Mouse (Mus musculus) frontal cortex, adult (tissue): Measurements from ENCODE around the gene Fbxo21.

ENCODE experiments used
- ATAC-seq: cut with Nextera tagmentation; 2 replicates; pipeline ENCODE4 v1.9.2; 2017; ENCODE audit warnings: mild to moderate bottlenecking, moderate library complexity, mixed read lengths; ENCODE audit not compliant: low TSS enrichment

Gene Fbxo21

DNA sequence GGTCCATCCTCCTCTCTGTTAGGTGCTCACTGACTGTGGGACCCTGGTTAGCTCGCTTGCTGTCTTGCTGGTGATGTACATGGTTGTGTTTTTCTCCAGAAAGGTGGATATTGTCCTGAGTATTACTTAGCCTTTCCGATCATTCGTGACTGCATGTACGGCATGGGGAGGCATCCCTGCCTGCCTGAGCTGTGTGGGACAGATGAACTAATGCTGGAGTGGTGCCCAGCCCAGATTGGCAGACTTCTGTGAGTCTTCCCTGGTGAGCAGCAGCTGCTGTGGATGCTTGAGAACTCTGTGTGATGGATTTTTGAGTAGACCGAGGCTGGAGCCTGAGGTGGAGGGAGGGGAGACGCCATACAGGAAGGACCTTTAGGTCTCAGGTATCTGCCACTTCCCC lies 68.4 kb downstream of the Fbxo21 start:
- ATAC-seq = peak; percentile 80; the same call in 1 of the 2 replicates

DNA sequence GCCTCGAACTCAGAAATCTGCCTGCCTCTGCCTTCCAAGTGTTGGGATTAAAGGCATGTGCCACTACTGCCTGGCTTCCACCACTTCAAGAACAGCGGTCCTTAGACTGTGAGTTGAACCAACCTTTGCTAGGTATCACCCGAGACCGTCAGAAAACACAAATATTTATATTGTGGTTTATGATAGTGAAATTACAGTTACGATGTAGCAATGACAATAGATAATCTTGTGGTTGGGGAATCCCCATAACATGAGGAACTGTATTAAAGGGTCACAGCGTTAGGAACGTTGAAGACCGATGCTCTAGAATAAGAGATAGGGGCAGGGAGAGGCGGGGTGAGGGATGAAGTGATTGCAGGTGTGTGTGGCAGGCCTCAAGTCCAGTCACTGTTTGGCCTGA lies 68.9 kb downstream of the Fbxo21 start:
- no peak for ATAC-seq

DNA sequence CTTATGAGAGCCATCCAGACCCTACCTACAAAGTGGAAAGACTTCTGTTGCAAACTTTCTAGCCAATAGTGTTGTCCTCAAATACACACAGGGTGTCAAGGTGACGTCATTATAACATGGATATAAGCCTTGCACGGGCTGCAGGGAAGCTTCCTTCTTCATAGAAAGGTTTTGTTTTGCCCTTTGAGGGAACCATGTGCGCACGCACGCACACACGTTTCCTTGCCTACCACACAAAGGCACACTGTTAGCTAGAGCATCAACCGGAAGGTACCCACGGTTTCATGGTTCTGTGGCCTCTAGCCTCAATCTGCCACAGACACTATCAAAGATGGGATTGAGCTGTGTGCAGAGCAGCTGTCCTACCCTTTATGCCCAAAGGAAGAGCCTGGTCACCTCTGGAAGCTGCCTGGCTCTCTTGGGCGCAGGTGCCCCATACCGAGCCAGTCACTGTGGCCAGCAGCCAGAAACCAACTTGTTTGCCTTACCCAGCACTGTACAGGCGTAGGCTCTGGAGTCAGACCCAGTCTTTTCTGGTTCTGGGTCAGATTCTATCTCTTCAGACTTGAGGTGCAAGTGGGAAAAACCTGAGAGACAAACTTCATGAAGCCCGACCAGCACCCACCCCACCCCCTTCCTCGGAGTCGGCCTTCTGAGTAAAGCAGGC lies 70.7 kb downstream of the Fbxo21 start:
- no peak for ATAC-seq

DNA sequence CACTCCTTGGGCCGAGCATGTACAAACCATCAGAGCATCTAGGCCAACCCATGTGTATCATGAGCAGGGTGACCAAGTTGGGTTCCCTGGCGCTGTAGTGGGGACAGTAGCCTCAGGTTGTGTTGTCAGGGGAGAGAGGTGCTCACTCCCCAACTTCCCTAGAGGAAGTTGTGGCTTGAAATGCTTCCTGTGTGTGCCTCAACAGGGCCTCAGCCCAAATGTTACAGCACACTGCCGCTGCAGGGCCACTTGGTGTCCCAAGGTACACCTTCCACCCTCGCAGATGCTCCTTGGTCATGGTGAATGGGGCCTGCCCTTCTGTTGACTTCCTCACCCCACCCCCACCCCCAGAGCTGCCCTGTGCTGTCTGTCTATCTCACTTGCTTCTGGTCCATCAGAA lies 71.9 kb downstream of the Fbxo21 start:
- ATAC-seq = no peak

DNA sequence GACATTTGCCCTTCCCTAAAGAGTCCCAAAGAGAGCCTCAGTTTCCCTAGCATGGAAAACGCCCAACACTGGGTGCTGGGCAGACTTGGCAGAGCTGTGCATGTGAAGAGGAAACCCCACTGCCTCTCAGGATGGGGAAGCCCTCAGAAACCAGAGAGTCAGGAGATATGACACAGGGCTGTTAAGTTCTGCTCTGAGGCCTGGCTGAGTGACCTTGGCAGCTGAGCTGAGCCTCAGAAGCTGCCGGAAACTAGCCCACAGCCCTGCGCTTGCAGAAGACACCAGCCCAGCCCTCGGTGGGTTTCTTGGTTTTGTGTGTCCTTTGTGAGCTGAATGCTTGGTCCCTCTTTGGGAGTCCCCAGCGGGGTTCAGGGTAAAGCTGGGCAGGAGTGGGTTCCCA lies 72.4 kb downstream of the Fbxo21 start:
- no peak for ATAC-seq

DNA sequence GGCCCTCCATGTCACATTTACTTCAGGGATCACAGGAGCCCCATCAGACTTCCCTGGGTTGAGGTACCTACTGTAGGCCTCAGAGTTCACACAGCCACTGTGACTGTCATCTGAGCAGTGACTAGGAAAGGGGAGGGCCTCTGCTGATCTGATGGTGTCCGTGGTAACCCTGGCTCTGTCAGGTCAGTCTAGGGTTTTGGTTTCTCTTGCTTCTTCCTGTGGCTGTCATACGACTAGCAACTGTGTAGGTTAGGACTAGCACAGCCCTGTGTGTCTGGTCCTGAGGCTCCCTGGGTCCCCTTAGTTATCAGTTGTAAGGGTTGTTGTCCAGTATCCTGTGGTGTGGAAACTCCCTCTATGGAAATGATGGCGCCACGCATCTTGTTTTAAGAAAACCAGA lies 74.2 kb downstream of the Fbxo21 start:
- ATAC-seq = no peak

DNA sequence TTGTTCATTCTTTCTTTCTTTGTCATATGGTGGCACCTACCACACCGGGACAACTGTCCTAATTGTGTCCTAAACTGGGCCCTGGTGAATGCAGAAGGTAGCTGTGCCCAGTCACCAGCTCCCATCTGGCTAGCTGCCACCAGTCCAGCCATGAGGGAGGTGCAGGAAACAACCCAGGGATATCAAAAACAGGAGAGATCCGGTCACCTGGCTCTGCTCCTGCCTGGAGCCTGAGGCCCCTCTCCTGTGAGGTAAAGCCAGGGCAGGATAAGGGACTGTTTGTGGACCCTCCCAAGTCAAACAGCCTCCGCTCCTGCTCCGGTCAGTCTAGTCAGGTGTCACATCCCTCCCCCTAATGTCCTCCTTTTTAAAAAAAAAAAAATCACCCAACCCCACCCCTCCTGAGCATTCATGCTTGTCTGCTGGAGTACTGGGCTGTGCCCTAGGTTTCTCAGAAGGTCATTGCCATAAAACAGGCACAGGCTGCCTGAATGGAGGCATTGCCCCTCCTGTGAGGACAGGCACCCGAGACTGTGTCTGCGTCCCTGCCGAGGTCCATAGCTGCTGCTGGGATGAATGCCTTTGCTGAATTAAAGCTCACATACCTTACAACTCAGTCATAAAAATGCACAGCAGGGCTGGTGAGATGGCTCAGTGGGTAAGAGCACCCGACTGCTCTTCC lies 75.6 kb downstream of the Fbxo21 start:
- ATAC-seq = no peak

DNA sequence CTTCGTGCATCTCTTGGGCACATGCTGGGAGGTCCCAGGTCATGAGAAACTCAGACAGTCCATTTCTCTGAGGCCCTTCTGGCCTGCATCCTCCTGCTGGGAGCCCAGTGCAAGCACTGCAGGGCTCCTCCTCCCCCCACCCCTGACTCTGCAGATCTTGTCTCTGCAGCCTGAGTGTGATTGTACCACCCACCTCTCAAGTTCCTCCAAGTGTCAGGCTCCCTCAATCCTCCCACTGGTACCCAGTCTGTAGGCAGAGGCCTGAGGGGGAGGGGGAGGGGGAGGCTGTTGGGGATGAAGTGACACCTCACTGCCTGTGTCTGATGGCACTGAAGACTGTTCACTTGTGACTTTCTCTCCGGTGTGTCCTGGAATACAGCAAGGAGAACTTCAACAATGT lies 76.7 kb downstream of the Fbxo21 start:
- peak; percentile 53; the same call in 1 of the 2 replicates for ATAC-seq

DNA sequence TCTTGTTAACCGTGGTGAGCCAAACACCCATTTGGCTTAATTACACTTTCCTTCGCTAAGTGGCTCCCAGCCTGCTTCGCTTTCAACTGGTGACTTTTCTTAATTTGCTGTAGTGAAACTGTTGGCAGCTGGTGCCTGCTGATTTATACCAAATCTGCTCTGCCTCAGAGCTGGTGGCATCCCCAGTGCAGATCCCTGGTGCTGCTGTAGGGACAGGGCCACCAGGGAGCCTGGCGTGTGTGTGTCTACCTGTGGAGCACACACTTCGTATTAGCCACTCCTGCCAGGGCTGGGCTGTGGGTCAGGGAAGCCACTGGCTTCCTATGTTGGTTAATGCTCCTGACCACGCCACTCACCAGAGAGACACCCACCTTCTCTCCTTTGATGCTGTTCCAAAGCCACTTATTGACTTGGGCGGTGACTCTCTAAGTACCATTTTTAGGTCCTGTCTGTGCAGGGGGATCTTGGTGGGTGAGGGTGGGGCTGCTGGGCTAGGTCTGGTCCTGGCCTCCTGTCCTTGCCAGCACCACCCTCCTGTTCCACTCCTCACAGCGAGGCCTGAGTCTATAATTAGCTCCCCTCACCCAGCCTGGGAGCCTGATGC lies 81.1 kb downstream of the Fbxo21 start:
- ATAC-seq = peak; percentile 66; the same call in 1 of the 2 replicates

DNA sequence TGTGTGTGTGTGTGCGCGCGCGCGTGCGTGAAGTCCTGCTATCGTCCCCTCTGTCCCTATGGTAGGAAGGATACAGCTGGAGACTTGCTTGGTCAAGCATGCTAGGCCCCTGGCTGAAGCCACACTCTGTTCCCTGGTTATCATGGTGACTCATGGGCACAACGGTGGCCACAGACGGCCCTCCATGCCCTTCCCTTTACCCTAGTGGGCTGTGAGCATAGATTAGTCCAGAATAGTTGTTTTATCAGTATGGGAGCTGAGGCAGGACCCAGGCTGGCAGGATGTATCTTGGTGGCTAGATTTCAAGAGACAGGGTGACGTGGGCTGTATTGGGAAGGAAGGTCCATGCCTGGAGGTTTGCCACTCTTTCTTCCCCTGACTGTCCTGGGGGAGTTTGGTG lies 82.3 kb downstream of the Fbxo21 start:
- ATAC-seq = no peak

DNA sequence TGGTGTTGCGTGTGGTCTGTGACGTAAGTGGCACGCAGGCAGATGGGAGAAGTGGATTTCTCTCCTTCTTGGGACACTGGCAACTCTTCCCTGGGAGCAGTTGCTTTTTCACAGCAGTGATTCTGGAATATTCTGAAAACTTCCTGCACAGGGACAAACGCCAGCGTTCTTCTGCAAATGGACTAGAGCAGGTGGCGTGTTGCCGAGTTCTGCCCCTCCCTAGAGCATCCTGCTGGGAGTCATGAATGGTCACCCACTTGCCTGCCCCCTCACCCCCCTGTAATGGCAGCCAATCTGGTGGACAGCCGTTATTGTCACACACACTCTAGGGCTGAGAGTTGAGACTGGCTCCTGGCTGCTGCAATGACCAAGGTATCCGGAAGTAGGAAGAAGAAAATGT lies 83.1 kb downstream of the Fbxo21 start:
- no peak for ATAC-seq
